ENCODE assay signal across 25 mouse cellular contexts in the genomic region with DNA sequence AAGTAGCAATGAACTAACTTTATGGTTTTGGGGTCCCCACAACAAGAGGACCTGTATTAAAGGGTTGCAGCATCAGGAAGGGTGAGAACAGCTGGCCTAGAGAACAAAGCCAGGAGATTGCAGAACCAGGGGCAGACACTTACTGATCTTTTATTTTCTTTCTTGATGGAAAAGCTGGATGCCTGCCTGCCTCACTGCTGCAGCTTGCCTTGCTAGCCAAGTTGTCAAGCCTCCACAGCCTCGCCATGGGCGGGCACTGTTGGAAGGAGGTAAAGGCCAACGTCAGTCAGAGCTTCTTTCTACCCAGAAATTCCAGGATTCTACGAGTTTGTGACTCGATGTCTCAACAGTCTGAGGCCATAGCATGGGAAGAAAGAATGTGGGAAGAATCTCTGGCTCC. TPM values are rescaled to one million over a fixed set of nuclear protein-coding genes. Genes with fewer than 3 reads are reported as not detected.
DNase-seq lines count a peak whose midpoint lies in the region; ATAC-seq lines count a peak whose summit lies in the region.
"Had no signal": no experiment of that assay in that cellular context is flagged by ENCODE, and none has a peak within 500 bp of the region (broad histone marks: within the 10 kb centered on the region; RNA-seq: fewer than 3 reads in every experiment).

No protein-coding gene starts in this region.

- H3K4me1 ChIP-seq in forebrain, embryonic 16.5 days (replicated peaks; ENCODE audit: control insufficient read depth, insufficient read depth, low read length) = peaks cover 30% of the 10 kb centered on the region
- H3K4me1 ChIP-seq in forebrain, embryonic 13.5 days = peaks cover 31% of the 10 kb centered on the region

- H3K9me3 ChIP-seq in forebrain, embryonic 16.5 days (ENCODE audit: control insufficient read depth, low read length) = no peaks in the 10 kb centered on the region
- H3K9me3 ChIP-seq in forebrain, embryonic 13.5 days (replicated peaks) = no peaks in the 10 kb centered on the region
- H3K9me3 ChIP-seq: embryonic facial prominence, embryonic 15.5 days; forebrain, embryonic 10.5 days; forebrain, embryonic 15.5 days; heart, embryonic 15.5 days; hindbrain, embryonic 10.5 days; intestine, embryonic 15.5 days had no signal

- no peak for ATAC-seq in forebrain, embryonic 16.5 days
- ATAC-seq in forebrain, embryonic 13.5 days = no peak
- ATAC-seq: forebrain, embryonic 15.5 days; intestine, embryonic 15.5 days had no signal

- peak overlapping the region; percentile 24; the same call in 1 of the 2 replicates for H3K27ac ChIP-seq in forebrain, embryonic 16.5 days (ENCODE audit: low read length)
- no peak overlapping the region for H3K27ac ChIP-seq in forebrain, embryonic 13.5 days
- H3K27ac ChIP-seq: embryonic facial prominence, embryonic 15.5 days; forebrain, embryonic 10.5 days; forebrain, embryonic 15.5 days; heart, embryonic 15.5 days; hindbrain, embryonic 10.5 days; hindbrain, embryonic 14.5 days; intestine, embryonic 15.5 days had no signal

- no peak overlapping the region for H3K4me2 ChIP-seq in forebrain, embryonic 16.5 days (ENCODE audit: low read length)
- no peak overlapping the region for H3K4me2 ChIP-seq in forebrain, embryonic 13.5 days
- H3K4me2 ChIP-seq: embryonic facial prominence, embryonic 15.5 days; forebrain, embryonic 15.5 days; heart, embryonic 11.5 days; heart, embryonic 15.5 days; hindbrain, embryonic 14.5 days; intestine, embryonic 15.5 days had no signal

- H3K27me3 ChIP-seq in forebrain, embryonic 16.5 days (replicated peaks; ENCODE audit: control insufficient read depth, insufficient read depth, low read length) = no peaks in the 10 kb centered on the region
- peaks cover 23% of the 10 kb centered on the region for H3K27me3 ChIP-seq in forebrain, embryonic 13.5 days

- H3K9ac ChIP-seq in forebrain, embryonic 16.5 days (replicated peaks; ENCODE audit: low read depth, low read length) = no peak overlapping the region
- no peak overlapping the region for H3K9ac ChIP-seq in forebrain, embryonic 13.5 days
- H3K9ac ChIP-seq: embryonic facial prominence, embryonic 15.5 days; forebrain, embryonic 15.5 days; heart, embryonic 15.5 days; hindbrain, embryonic 14.5 days; intestine, embryonic 15.5 days had no signal

- no peak overlapping the region for H3K4me3 ChIP-seq in forebrain, embryonic 16.5 days (replicated peaks; ENCODE audit: low read length)
- H3K4me3 ChIP-seq in forebrain, embryonic 13.5 days = no peak overlapping the region
- H3K4me3 ChIP-seq: embryonic facial prominence, embryonic 15.5 days; erythroblast, embryonic 14.5 days; forebrain, embryonic 10.5 days; forebrain, embryonic 15.5 days; heart, embryonic 15.5 days; hindbrain, embryonic 10.5 days; intestine, embryonic 15.5 days had no signal

- H3K36me3 ChIP-seq in forebrain, embryonic 16.5 days (ENCODE audit: control insufficient read depth, insufficient read depth) = no peaks in the 10 kb centered on the region
- H3K36me3 ChIP-seq in forebrain, embryonic 13.5 days (ENCODE audit: poor library complexity, severe bottlenecking) = no peaks in the 10 kb centered on the region
- H3K36me3 ChIP-seq: embryonic facial prominence, embryonic 15.5 days; forebrain, embryonic 10.5 days; forebrain, embryonic 15.5 days; heart, embryonic 15.5 days; hindbrain, embryonic 10.5 days; intestine, embryonic 15.5 days had no signal

- peak; percentile 15 for DNase-seq in lung, postnatal 14 days
- no peak for DNase-seq in lung, postnatal 10 days
- DNase-seq in NIH3T3 (ENCODE audit: low read depth) = peak; percentile 66
- DNase-seq in frontal cortex, postnatal 36 days (ENCODE audit: low spot score in 2 of 2) = no peak
- no peak for DNase-seq in frontal cortex, postnatal 25 days (ENCODE audit: low spot score in 2 of 2)
- DNase-seq: adrenal gland, adult 2 months; adrenal gland, postnatal 25 days; cerebellum, adult 11 months; cerebellum, adult 8-10 months; cerebellum, postnatal 14 days; embryo, embryonic 11 days; gastrocnemius, postnatal 36 days; heart, adult 18-20 months; heart, postnatal 14 days had no signal

- WGBS in forebrain, embryonic 16.5 days = 28% methylated on average over 5 of the region's 5 CpGs
- WGBS in forebrain, embryonic 13.5 days = 49% methylated on average over 5 of the region's 5 CpGs

RNA-seq across cellular contexts. Expression of a gene that starts 8.3 kb away (rescaled TPM):
- 7.4 and 8.7 TPM in 2 replicates for polyA plus RNA-seq in forebrain, embryonic 16.5 days (2015; fragmentation: Nextera tagmentation; extraction: Ambion mirVana)
- 2.5 and 2.9 TPM in 2 replicates for polyA plus RNA-seq in forebrain, embryonic 13.5 days (2015; fragmentation: Nextera tagmentation; extraction: Ambion mirVana)
- polyA plus RNA-seq: erythroblast, embryonic 14.5 days had no signal

RNA-seq across cellular contexts. Expression of a gene that starts 54.7 kb away (rescaled TPM):
- 9.6 and 12.2 TPM in 2 replicates for polyA plus RNA-seq in forebrain, embryonic 16.5 days (2015; fragmentation: Nextera tagmentation; extraction: Ambion mirVana)
- 6.4 and 8.3 TPM in 2 replicates for polyA plus RNA-seq in forebrain, embryonic 13.5 days (2015; fragmentation: Nextera tagmentation; extraction: Ambion mirVana)
- polyA plus RNA-seq: erythroblast, embryonic 14.5 days had no signal

Comparison
In these comparisons a context has a peak if more than half of its experiments do, and no peak if none do; other contexts are left out.
1. DNase-seq: peak in lung, postnatal 14 days (single experiment) and NIH3T3 (single experiment); none in lung, postnatal 10 days (single experiment), frontal cortex, postnatal 36 days (0 of 2) and frontal cortex, postnatal 25 days (0 of 2).